Mouse (Mus musculus) heart, embryonic 15.5 days (tissue): ENCODE data around the gene Cdkal1. TPM values are rescaled to one million over a fixed set of nuclear protein-coding genes. Genes with fewer than 3 reads are reported as not detected.

Experiments used
- ATAC-seq: fragments of 200-750 bp; cut with Nextera tagmentation; replicated peaks from 2 replicates; pipeline ENCODE4 v1.8.0; 2017; ENCODE audit warnings: low read depth, moderate TSS enrichment; ENCODE audit not compliant: insufficient number of reproducible peaks, insufficient read depth, low FRiP score
- H3K27ac ChIP-seq: fragments of 300-500 bp; sonication (generic); 2 replicates; pipeline ENCODE4 v1.5.1; 2015; ENCODE audit warnings: mild to moderate bottlenecking, inconsistent platforms
- H3K27me3 ChIP-seq: fragments of 300-500 bp; sonication (generic); 2 replicates; pipeline ENCODE4 v1.6.1; 2015; ENCODE audit warnings: inconsistent platforms
- H3K36me3 ChIP-seq: fragments of 300-500 bp; sonication (generic); 2 replicates; pipeline ENCODE4 v1.6.1; 2015; ENCODE audit warnings: mild to moderate bottlenecking, inconsistent platforms
- H3K4me1 ChIP-seq: fragments of 300-500 bp; sonication (generic); replicated peaks from 2 replicates; pipeline ENCODE4 v1.6.1; 2015; ENCODE audit warnings: inconsistent platforms
- H3K4me2 ChIP-seq: fragments of 300-500 bp; sonication (generic); 2 replicates; pipeline ENCODE4 v1.6.1; 2015; ENCODE audit warnings: inconsistent platforms, mild to moderate bottlenecking, moderate library complexity
- H3K4me3 ChIP-seq: fragments of 300-500 bp; sonication (generic); 2 replicates; pipeline ENCODE4 v1.5.1; 2015; ENCODE audit warnings: mild to moderate bottlenecking, inconsistent platforms
- H3K9ac ChIP-seq: fragments of 300-500 bp; sonication (generic); 2 replicates; pipeline ENCODE4 v1.6.1; 2015; ENCODE audit warnings: mild to moderate bottlenecking, inconsistent platforms
- H3K9me3 ChIP-seq: fragments of 300-500 bp; sonication (generic); replicated peaks from 2 replicates; pipeline ENCODE4 v1.6.1; 2016; ENCODE audit warnings: inconsistent platforms
- WGBS: fragments of 180-500 bp; shearing (Covaris S2); methylation state at CpG from one replicate; pipeline ENCODE4 v1.1.7; 2015; ENCODE audit warnings: mixed read lengths; 5-methylcytosine and 5-hydroxymethylcytosine counted together
- polyA plus RNA-seq: library from polyadenylated mRNA; unstranded; fragments of >200 nt; fragmentation: Nextera tagmentation; extraction: Ambion mirVana; gene quantifications from 2 replicates; pipeline ENCODE4 v1.2.1, GENCODE M21; 2015

Cdkal1 gene
- polyA plus RNA-seq, 1 experiment from 2014 or later = 24.4 TPM

GRCm38 (mm10) chr13:29743761-29744160, 111.7 kb downstream of the Cdkal1 start:
- Histone ChIP-seq H3K4me2 (no peak overlapping the region), H3K9ac (no peak overlapping the region), H3K36me3 (no peaks in the 10 kb centered on the region), H3K27ac (peak overlapping the region; percentile 26; the same call in 1 of the 2 replicates), H3K4me1 (0 out of 2 replicates have a peak, but pooled peaks cover 5% of the 10 kb centered on the region), H3K4me3 (no peak overlapping the region), H3K27me3 (no peaks in the 10 kb centered on the region), H3K9me3 (no peaks in the 10 kb centered on the region)
- ATAC-seq = no peak
- WGBS = 44% methylated on average over 4 of the region's 4 CpGs

GRCm38 (mm10) chr13:29737675-29738461, 117.6 kb downstream of the Cdkal1 start:
- H3K27me3 ChIP-seq = no peaks in the 10 kb centered on the region
- no peak overlapping the region for H3K4me2 ChIP-seq
- no peak overlapping the region for H3K9ac ChIP-seq
- no peak overlapping the region for H3K4me3 ChIP-seq
- H3K4me1 ChIP-seq = peaks cover 9% of the 10 kb centered on the region
- no peaks in the 10 kb centered on the region for H3K9me3 ChIP-seq
- no peak for ATAC-seq
- WGBS = 76% methylated on average over 5 of the region's 5 CpGs
- H3K27ac ChIP-seq = no peak overlapping the region
- no peaks in the 10 kb centered on the region for H3K36me3 ChIP-seq

GRCm38 (mm10) chr13:29734496-29734895, 121.0 kb downstream of the Cdkal1 start:
- Histone ChIP-seq H3K4me1 (peaks cover 9% of the 10 kb centered on the region), H3K4me2 (no peak overlapping the region), H3K9ac (no peak overlapping the region), H3K36me3 (no peaks in the 10 kb centered on the region), H3K27ac (peak overlapping the region; percentile 60), H3K27me3 (no peaks in the 10 kb centered on the region), H3K4me3 (no peak overlapping the region), H3K9me3 (no peaks in the 10 kb centered on the region)
- ATAC-seq = no peak

GRCm38 (mm10) chr13:29726154-29726825, 129.2 kb downstream of the Cdkal1 start:
- H3K27ac ChIP-seq = no peak overlapping the region
- H3K4me2 ChIP-seq = no peak overlapping the region
- H3K9me3 ChIP-seq = no peaks in the 10 kb centered on the region
- no peak overlapping the region for H3K4me3 ChIP-seq
- no peak overlapping the region for H3K9ac ChIP-seq
- H3K4me1 ChIP-seq = no peaks in the 10 kb centered on the region
- 84% methylated on average over 5 of the region's 5 CpGs for WGBS
- no peaks in the 10 kb centered on the region for H3K36me3 ChIP-seq
- no peak for ATAC-seq
- no peaks in the 10 kb centered on the region for H3K27me3 ChIP-seq

- WGBS = 84% methylated on average over 6 of the region's 6 CpGs
- Histone ChIP-seq H3K4me2 (no peak overlapping the region), H3K9me3 (no peaks in the 10 kb centered on the region), H3K4me1 (no peaks in the 10 kb centered on the region), H3K36me3 (no peaks in the 10 kb centered on the region), H3K27ac (no peak overlapping the region), H3K9ac (no peak overlapping the region), H3K27me3 (no peaks in the 10 kb centered on the region), H3K4me3 (no peak overlapping the region)
- ATAC-seq = no peak
Observed at GRCm38 (mm10) chr13:29724855-29725254, 130.6 kb downstream of the Cdkal1 start.

GRCm38 (mm10) chr13:29723150-29723549, 132.3 kb downstream of the Cdkal1 start:
- WGBS = 74% methylated on average over 1 of the region's 1 CpGs
- H3K36me3 ChIP-seq = no peaks in the 10 kb centered on the region
- H3K9me3 ChIP-seq = no peaks in the 10 kb centered on the region
- H3K4me1 ChIP-seq = no peaks in the 10 kb centered on the region
- H3K27ac ChIP-seq = no peak overlapping the region
- no peaks in the 10 kb centered on the region for H3K27me3 ChIP-seq
- H3K4me2 ChIP-seq = no peak overlapping the region
- H3K4me3 ChIP-seq = no peak overlapping the region
- no peak for ATAC-seq
- no peak overlapping the region for H3K9ac ChIP-seq

- no peaks in the 10 kb centered on the region for H3K27me3 ChIP-seq
- 91% methylated on average over 5 of the region's 5 CpGs for WGBS
Observed at GRCm38 (mm10) chr13:29721206-29721605, 134.3 kb downstream of the Cdkal1 start.

GRCm38 (mm10) chr13:29716550-29716949, 138.9 kb downstream of the Cdkal1 start:
- Histone ChIP-seq H3K4me1 (peaks cover 11% of the 10 kb centered on the region; the same call in 1 of the 2 replicates), H3K4me3 (no peak overlapping the region), H3K4me2 (no peak overlapping the region), H3K27me3 (no peaks in the 10 kb centered on the region), H3K27ac (peak overlapping the region; percentile 70), H3K36me3 (no peaks in the 10 kb centered on the region), H3K9me3 (no peaks in the 10 kb centered on the region), H3K9ac (no peak overlapping the region)
- ATAC-seq = peak; percentile 69; the same call in 1 of the 2 replicates
- 74% methylated on average over 4 of the region's 4 CpGs for WGBS

More at GRCm38 (mm10) chr13:29721206-29721605, 134.3 kb downstream of the Cdkal1 start:
- H3K9ac ChIP-seq = no peak overlapping the region
- H3K4me3 ChIP-seq = no peak overlapping the region
- H3K27ac ChIP-seq = no peak overlapping the region
- H3K4me2 ChIP-seq = no peak overlapping the region
- ATAC-seq = no peak
- no peaks in the 10 kb centered on the region for H3K9me3 ChIP-seq
- H3K36me3 ChIP-seq = no peaks in the 10 kb centered on the region
- H3K4me1 ChIP-seq = peaks cover 8% of the 10 kb centered on the region; the same call in 1 of the 2 replicates

- 0 out of 2 replicates have a peak overlapping the region, but pooled peaks have one; percentile 6 for H3K27ac ChIP-seq
- H3K36me3 ChIP-seq = no peaks in the 10 kb centered on the region
- no peak for ATAC-seq
- H3K27me3 ChIP-seq = no peaks in the 10 kb centered on the region
- no peak overlapping the region for H3K4me2 ChIP-seq
- H3K9me3 ChIP-seq = no peaks in the 10 kb centered on the region
- no peak overlapping the region for H3K9ac ChIP-seq
- peaks cover 11% of the 10 kb centered on the region; the same call in 1 of the 2 replicates for H3K4me1 ChIP-seq
- no peak overlapping the region for H3K4me3 ChIP-seq
- WGBS = 70% methylated on average over 3 of the region's 3 CpGs
Observed at GRCm38 (mm10) chr13:29715241-29715841, 140.1 kb downstream of the Cdkal1 start.

- no peak for ATAC-seq
- WGBS = 57% methylated on average over 3 of the region's 3 CpGs
Observed at GRCm38 (mm10) chr13:29707620-29708019, 147.9 kb downstream of the Cdkal1 start.

GRCm38 (mm10) chr13:29701400-29701799, 154.1 kb downstream of the Cdkal1 start:
- Histone ChIP-seq H3K9me3 (no peaks in the 10 kb centered on the region), H3K4me3 (no peak overlapping the region), H3K4me2 (no peak overlapping the region), H3K27me3 (no peaks in the 10 kb centered on the region), H3K36me3 (no peaks in the 10 kb centered on the region), H3K4me1 (peaks cover 13% of the 10 kb centered on the region), H3K9ac (no peak overlapping the region), H3K27ac (peak overlapping the region; percentile 39)
- 43% methylated on average over 1 of the region's 1 CpGs for WGBS
- ATAC-seq = no peak

More at GRCm38 (mm10) chr13:29707620-29708019, 147.9 kb downstream of the Cdkal1 start:
- H3K9ac ChIP-seq = no peak overlapping the region
- H3K4me3 ChIP-seq = no peak overlapping the region
- H3K27ac ChIP-seq = no peak overlapping the region
- no peak overlapping the region for H3K4me2 ChIP-seq
- no peaks in the 10 kb centered on the region for H3K4me1 ChIP-seq
- H3K27me3 ChIP-seq = no peaks in the 10 kb centered on the region
- no peaks in the 10 kb centered on the region for H3K36me3 ChIP-seq
- H3K9me3 ChIP-seq = no peaks in the 10 kb centered on the region
